Mouse (Mus musculus) brain, embryonic 14.5 days (tissue): ENCODE data around the gene Myl12a.

Experiments used
- CTCF ChIP-seq: fragments of 200-500 bp; IDR thresholded peaks from 2 replicates; pipeline ENCODE4 v1.5.1; 2012; ENCODE audit warnings: inconsistent platforms, mild to moderate bottlenecking, moderate library complexity, borderline replicate concordance; ENCODE audit not compliant: insufficient read depth, insufficient read length; ENCODE audit errors: extremely low read depth
- POLR2A ChIP-seq: fragments of 200-500 bp; IDR thresholded peaks from 2 replicates; pipeline ENCODE4 v1.6.1; 2012; ENCODE audit warnings: mild to moderate bottlenecking, inconsistent platforms, borderline replicate concordance; ENCODE audit not compliant: poor library complexity, insufficient read depth, insufficient read length, severe bottlenecking; ENCODE audit errors: extremely low read depth

DNA sequence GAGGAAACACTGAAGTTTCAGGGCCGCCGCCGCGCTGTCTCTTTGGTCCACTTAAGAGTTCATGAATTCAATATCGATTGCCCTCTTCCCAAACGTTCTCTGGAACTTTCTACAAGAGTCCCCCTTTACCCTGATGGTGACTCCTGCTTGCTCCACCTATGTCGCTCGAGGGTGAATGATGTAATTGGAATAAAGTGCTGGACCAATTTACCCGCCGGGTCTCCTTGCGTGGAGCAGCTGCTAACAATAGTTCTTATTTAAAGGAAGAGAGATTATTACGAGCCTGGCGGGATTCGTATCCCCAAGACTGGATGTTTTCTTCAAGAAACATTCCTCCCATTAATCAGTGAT is at the start of gene Myl12a:
- no peak for TF ChIP-seq CTCF
- TF ChIP-seq POLR2A = no peak
